Mouse (Mus musculus) kidney, adult 2 months (tissue): ENCODE data around the gene Syp. TPM values are rescaled to one million over a fixed set of nuclear protein-coding genes. Genes with fewer than 3 reads are reported as not detected.

Experiments
- DNase-seq: peaks from one replicate; pipeline ENCODE4 v3.0.0; 2021
- H3K27ac ChIP-seq: fragments of 200-500 bp; 2 replicates; pipeline ENCODE4 v1.5.1; 2012; ENCODE audit warnings: low read depth, low read length, control low read depth, inconsistent platforms; ENCODE audit not compliant: insufficient read depth
- H3K27me3 ChIP-seq: fragments of 200-500 bp; replicated peaks from 2 replicates; pipeline ENCODE4 v1.6.1; 2012; ENCODE audit warnings: mild to moderate bottlenecking, moderate library complexity, low read length, inconsistent platforms; ENCODE audit not compliant: control insufficient read depth, insufficient read depth
- H3K36me3 ChIP-seq: fragments of 200-500 bp; 2 replicates; pipeline ENCODE4 v1.6.1; 2012; ENCODE audit warnings: mild to moderate bottlenecking, moderate library complexity, low read length, inconsistent platforms; ENCODE audit not compliant: control insufficient read depth, insufficient read depth
- H3K4me1 ChIP-seq: fragments of 200-500 bp; 2 replicates; pipeline ENCODE4 v1.6.1; 2011; ENCODE audit warnings: low read length; ENCODE audit not compliant: control insufficient read depth, insufficient read depth
- H3K4me3 ChIP-seq: fragments of 200-500 bp; 2 replicates; pipeline ENCODE4 v1.5.1; 2011; ENCODE audit warnings: mild to moderate bottlenecking, low read depth, low read length, control low read depth; ENCODE audit not compliant: insufficient read depth
- CTCF ChIP-seq: fragments of 200-500 bp; conservative IDR thresholded peaks from 2 replicates; pipeline ENCODE4 v1.5.1; 2011; ENCODE audit warnings: low read depth, mild to moderate bottlenecking, control low read depth, low read length, moderate library complexity, mixed read lengths; ENCODE audit not compliant: insufficient read depth, insufficient read length
- POLR2A ChIP-seq: fragments of 200-500 bp; IDR thresholded peaks from one replicate; pipeline ENCODE4 v1.6.1; 2011; ENCODE audit warnings: low read depth, low read length, control low read depth
- WGBS: fragments of 180-500 bp; shearing (Covaris S2); methylation state at CpG from one replicate; pipeline ENCODE4 v1.1.7; 2018; 5-methylcytosine and 5-hydroxymethylcytosine counted together
- polyA plus RNA-seq: library from polyadenylated mRNA; depleted of rRNA; stranded (reverse); fragments of >200 nt; gene quantifications from 2 replicates; pipeline ENCODE4 v1.2.3, GENCODE M21; 2012

Gene Syp
- polyA plus RNA-seq, 1 experiment, result 9.2 TPM

DNA sequence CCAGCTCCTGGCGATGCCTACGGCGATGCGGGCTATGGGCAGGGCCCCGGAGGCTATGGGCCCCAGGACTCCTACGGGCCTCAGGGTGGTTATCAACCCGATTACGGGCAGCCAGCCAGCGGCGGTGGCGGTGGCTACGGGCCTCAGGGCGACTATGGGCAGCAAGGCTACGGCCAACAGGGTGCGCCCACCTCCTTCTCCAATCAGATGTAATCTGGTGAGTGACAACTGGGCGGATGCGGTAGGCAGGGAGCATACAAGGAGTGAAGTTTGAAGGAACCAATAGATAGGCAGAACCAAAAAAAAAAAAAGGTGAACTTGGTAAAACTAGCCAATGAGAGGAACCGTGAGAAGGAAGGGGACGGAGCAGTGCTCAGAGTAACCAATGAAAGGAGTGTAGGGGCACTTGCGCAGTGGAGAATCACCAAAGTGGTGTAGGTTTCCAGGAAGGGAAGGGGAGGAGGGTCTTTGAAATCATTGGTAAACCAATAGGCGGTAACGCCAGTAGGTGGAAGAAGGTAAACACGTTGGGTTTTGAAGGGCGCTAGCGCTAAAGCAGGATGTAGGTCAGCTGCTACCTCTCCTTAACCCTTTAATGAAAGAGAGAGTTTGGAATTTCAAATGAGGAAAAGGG, 10.5 kb downstream of the Syp start:
- Histone ChIP-seq H3K4me1 (peaks cover 4% of the 10 kb centered on the region; the same call in 1 of the 2 replicates), H3K27ac (peak overlapping the region; percentile 94), H3K27me3 (no peaks in the 10 kb centered on the region), H3K4me3 (peak overlapping the region; percentile 68), H3K36me3 (no peaks in the 10 kb centered on the region)
- DNase-seq, result peak; percentile 95
- under 1% methylated on average over 25 of the region's 25 CpGs for WGBS
- TF ChIP-seq POLR2A, result peak; percentile 73
- no peak; the same call in 1 of the 2 replicates for TF ChIP-seq CTCF

DNA sequence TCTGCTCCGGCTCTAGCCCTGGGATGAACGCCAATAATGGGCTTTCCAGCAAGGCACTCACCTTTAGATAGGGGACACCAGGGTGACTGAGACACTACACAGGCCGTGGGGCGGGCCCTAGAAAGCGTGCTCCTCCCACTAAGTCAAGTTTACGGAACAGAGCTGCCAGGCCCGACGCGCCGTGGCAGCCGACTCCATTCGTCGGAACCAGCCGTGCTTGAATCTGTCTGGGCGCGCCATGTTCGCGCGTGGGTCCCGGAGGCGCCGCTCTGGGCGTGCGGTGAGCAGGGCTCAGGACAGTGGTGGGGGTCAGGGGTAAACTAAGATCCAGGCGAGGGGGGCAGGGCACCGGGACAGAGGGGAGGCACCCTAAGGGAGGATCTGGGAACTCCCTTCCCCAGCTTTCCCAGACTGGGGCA, 19.0 kb downstream of the Syp start, which contains the start of gene Prickle3:
TSS of gene Prickle3 (plus strand) at position 40 of the 419 bp plus-strand sequence.
- H3K4me3 ChIP-seq, result peak within 1 kb of the TSS; percentile 69
- H3K36me3 ChIP-seq, result no peaks in the 10 kb centered on the region
- under 1% methylated on average over 26 of the region's 26 CpGs for WGBS
- no peaks in the 10 kb centered on the region; the same call in 1 of the 2 replicates for H3K4me1 ChIP-seq
- DNase-seq, result peak; percentile 76
- H3K27me3 ChIP-seq, result no peaks in the 10 kb centered on the region
- peak within 1 kb of the TSS; percentile 59 for H3K27ac ChIP-seq
- TF ChIP-seq POLR2A (no peak), CTCF (no peak)

DNA sequence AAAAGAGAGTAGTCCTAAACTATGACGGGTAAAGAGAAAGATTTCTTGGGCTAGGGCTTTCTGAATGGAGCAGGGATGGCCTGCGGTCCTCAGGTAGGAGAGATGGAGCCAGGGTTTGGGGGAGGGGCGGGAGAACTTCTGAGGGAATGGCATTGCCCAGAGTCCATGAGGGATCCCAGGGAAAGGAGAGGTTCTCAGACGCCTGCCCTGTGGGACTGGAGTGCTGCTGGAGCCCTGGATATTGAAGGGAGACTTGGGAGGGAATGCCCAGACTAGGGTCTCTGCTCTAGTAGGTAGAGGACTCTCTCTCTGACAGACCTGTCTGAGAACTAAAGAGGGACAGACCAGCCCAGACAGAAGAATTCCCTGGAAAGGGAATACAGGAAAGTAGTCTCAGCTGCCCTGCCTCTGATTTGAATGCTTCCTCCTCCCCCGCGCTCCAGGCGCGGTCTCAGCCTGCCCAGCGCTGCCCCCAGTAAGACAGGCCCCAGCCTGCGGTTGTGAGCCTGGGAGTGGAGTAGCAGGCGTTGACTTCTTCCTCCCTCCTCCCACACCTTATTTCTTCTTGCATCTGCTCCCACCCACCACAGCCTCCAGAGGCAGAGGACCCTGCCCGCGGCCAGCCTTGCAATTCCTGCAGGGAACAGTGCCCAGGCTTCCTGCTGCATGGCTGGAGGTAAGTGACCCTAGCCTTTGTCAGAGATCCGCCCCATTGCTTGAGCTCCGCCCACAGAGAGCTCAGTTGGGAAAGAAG, 19.9 kb downstream of the Syp start:
- TF ChIP-seq CTCF (no peak), POLR2A (no peak)
- H3K36me3 ChIP-seq, result no peaks in the 10 kb centered on the region
- peak overlapping the region; percentile 38 for H3K4me3 ChIP-seq
- peak; percentile 87 for DNase-seq
- H3K27me3 ChIP-seq, result no peaks in the 10 kb centered on the region
- peak overlapping the region; percentile 22 for H3K27ac ChIP-seq
- H3K4me1 ChIP-seq, result no peaks in the 10 kb centered on the region; the same call in 1 of the 2 replicates
- WGBS, result 6% methylated on average over 15 of the region's 15 CpGs

DNA sequence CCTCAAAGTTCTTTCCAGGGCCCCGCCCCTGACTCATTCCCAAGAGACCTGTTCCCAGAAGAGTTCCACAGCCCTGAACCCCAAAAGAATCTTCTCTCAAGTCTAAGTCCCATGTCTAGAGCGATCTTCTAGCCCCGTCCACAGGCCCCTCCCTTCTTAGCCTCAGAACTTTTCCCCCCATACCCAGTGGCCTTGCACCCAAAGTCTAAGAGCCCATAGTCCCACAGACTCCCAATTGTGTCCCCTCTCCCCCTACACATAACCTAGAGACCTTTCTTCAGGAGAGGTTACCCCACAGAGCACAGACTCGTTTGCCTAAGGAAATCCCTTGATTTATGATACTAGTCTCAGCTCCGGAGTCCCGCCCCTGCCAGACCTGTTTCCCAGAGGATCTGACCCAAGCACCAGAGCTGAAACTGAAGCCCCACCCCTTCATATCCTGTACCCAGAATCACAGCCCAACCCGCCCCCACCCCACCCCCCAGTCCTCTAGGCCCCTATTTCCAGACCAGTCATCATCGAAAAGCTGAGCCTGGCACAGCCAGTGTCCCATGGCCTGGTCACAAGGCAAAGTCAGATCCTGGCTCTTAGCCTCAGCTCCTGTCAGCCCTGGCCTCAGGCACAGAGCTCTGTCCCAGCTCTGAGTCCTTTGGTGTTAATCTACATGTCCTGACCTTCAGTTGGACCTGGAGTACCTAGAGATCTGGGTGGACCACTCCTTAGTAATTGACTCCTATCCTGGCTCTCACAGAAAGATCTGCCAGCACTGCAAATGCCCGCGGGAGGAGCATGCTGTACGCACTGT, 20.7 kb downstream of the Syp start:
- TF ChIP-seq POLR2A (no peak), CTCF (no peak)
- 31% methylated on average over 11 of the region's 11 CpGs for WGBS
- Histone ChIP-seq H3K27me3 (no peaks in the 10 kb centered on the region), H3K4me3 (0 out of 2 replicates have a peak overlapping the region, but pooled peaks have one; percentile 3), H3K27ac (peak overlapping the region; percentile 22), H3K36me3 (no peaks in the 10 kb centered on the region), H3K4me1 (no peaks in the 10 kb centered on the region; the same call in 1 of the 2 replicates)
- DNase-seq, result peak; percentile 72

DNA sequence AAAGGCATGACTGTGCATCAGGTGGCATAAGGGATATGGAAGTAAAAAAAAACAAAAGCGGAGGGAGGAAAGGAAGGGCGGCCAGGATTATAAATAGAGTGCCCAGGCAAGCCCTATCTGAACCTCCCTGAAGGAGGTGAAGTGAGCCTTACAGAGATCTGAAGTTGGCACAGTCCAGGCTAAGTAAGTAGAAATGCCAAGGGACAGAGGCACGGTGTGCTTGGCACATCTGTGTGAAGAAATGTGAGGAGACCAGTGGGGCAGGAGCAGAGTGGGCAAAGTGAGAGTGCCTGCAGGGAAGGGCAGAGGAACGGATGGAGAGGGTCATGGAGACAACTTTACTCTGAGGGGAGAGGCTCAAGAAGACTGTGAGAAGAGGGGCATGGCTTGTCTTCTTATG, 22.8 kb downstream of the Syp start:
- H3K27ac ChIP-seq, result no peak overlapping the region
- no peak overlapping the region for H3K4me3 ChIP-seq
- WGBS, result 72% methylated on average over 4 of the region's 4 CpGs
- no peaks in the 10 kb centered on the region for H3K36me3 ChIP-seq
- no peak for DNase-seq
- TF ChIP-seq CTCF (no peak), POLR2A (no peak)
- no peaks in the 10 kb centered on the region for H3K27me3 ChIP-seq
- H3K4me1 ChIP-seq, result no peaks in the 10 kb centered on the region; the same call in 1 of the 2 replicates

DNA sequence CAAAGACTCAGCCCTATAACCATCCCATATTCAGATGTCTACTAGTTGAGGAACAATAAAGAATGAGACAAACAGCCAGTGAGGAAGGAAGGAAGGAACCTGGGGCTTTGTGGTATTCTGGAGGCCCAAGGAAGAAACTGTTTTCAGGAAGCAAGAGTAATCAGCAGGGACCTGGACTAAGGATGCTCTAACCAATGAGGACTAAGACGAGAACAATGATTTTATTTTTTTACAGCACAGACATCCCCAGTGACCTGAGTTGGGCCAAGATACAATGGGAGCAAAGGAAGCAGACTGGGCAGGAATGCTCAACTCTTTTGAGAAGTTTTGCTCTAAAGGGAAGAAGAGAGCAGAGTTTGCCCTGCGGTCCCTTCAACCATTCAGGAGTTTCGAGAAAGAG, 24.7 kb downstream of the Syp start:
- Histone ChIP-seq H3K36me3 (peaks cover 2% of the 10 kb centered on the region; the same call in 1 of the 2 replicates), H3K4me1 (no peaks in the 10 kb centered on the region), H3K4me3 (no peak overlapping the region), H3K27me3 (no peaks in the 10 kb centered on the region), H3K27ac (no peak overlapping the region)
- WGBS, result 73% methylated on average over 3 of the region's 3 CpGs
- DNase-seq, result peak; percentile 20
- TF ChIP-seq POLR2A, result no peak
- no peak for TF ChIP-seq CTCF

DNA sequence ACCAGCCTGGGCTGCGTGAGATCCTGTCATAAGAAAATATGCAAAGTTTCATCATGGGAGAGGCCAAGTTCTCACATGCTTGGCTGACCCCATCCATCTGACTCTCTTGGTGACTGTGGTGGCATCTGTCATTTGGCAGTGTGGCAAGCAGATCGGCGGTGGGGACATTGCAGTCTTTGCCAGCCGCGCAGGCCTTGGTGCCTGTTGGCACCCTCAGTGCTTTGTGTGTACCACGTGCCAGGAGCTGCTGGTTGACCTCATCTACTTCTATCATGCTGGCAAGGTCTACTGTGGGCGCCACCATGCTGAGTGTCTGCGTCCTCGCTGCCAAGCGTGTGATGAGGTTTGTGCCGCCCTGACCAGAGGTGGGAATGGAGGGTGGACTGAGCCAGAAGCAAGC, 26.5 kb downstream of the Syp start:
- TF ChIP-seq CTCF, result no peak
- TF ChIP-seq POLR2A, result no peak

More for the DNA sequence above, 26.5 kb downstream of the Syp start:
- 93% methylated on average over 11 of the region's 11 CpGs for WGBS
- no peak overlapping the region for H3K4me3 ChIP-seq
- H3K27ac ChIP-seq, result no peak overlapping the region
- no peak for DNase-seq
- H3K4me1 ChIP-seq, result no peaks in the 10 kb centered on the region
- H3K27me3 ChIP-seq, result no peaks in the 10 kb centered on the region
- peaks cover 2% of the 10 kb centered on the region; the same call in 1 of the 2 replicates for H3K36me3 ChIP-seq
